In genomic region chr10:126599686-126600085, GRCm38 (mm10) we compare ENCODE assay signal across 32 mouse cellular contexts.
"Had no signal": no experiment of that assay in that cellular context is flagged by ENCODE, and none has a peak within 500 bp of the region (broad histone marks: within the 10 kb centered on the region; RNA-seq: fewer than 3 reads in every experiment).

No protein-coding gene starts in this region.

- H3K4me2 ChIP-seq: limb, embryonic 12.5 days; limb, embryonic 13.5 days; limb, embryonic 15.5 days; liver, embryonic 11.5 days; liver, embryonic 12.5 days; liver, embryonic 13.5 days; liver, embryonic 15.5 days; lung, embryonic 14.5 days; lung, embryonic 15.5 days; midbrain, embryonic 11.5 days; midbrain, embryonic 12.5 days; midbrain, embryonic 13.5 days; midbrain, embryonic 15.5 days; neural tube, embryonic 12.5 days had no signal

- H3K27me3 ChIP-seq: limb, embryonic 12.5 days; limb, embryonic 13.5 days; limb, embryonic 15.5 days; liver, embryonic 12.5 days; liver, embryonic 13.5 days; liver, embryonic 15.5 days; lung, embryonic 15.5 days; megakaryocyte, embryonic 14.5 days; midbrain, embryonic 12.5 days; midbrain, embryonic 13.5 days; midbrain, embryonic 15.5 days; neural tube, embryonic 12.5 days had no signal

- H3K4me3 ChIP-seq: limb, embryonic 10.5 days; limb, embryonic 12.5 days; limb, embryonic 13.5 days; limb, embryonic 15.5 days; liver, embryonic 12.5 days; liver, embryonic 13.5 days; liver, embryonic 15.5 days; lung, embryonic 15.5 days; megakaryocyte, embryonic 14.5 days; midbrain, embryonic 10.5 days; midbrain, embryonic 12.5 days; midbrain, embryonic 13.5 days; midbrain, embryonic 15.5 days; myocyte; neural tube, embryonic 12.5 days had no signal

- ATAC-seq: liver, embryonic 12.5 days; liver, postnatal 0 days; lung, postnatal 0 days; midbrain, embryonic 13.5 days; midbrain, embryonic 15.5 days; midbrain, embryonic 16.5 days had no signal

- H3K9ac ChIP-seq: limb, embryonic 12.5 days; limb, embryonic 13.5 days; limb, embryonic 15.5 days; liver, embryonic 12.5 days; liver, embryonic 13.5 days; liver, embryonic 14.5 days; liver, embryonic 15.5 days; liver, postnatal 0 days; lung, embryonic 14.5 days; lung, embryonic 15.5 days; midbrain, embryonic 12.5 days; midbrain, embryonic 13.5 days; midbrain, embryonic 15.5 days; neural tube, embryonic 12.5 days had no signal

- DNase-seq: left cerebral cortex, postnatal 4 days; liver; liver, embryonic 13.5 days; liver, postnatal 0 days; lung, adult 18-20 months; lung, adult 2 months; lung, embryonic 14.5 days; lung, postnatal 10 days; lung, postnatal 14 days; lung, postnatal 36 days; lung, postnatal 4 days; midbrain, embryonic 14.5 days had no signal

- H3K9me3 ChIP-seq: limb, embryonic 10.5 days; limb, embryonic 12.5 days; limb, embryonic 15.5 days; liver, embryonic 15.5 days; lung, embryonic 15.5 days; midbrain, embryonic 12.5 days; midbrain, embryonic 15.5 days; neural tube, embryonic 12.5 days had no signal

- H3K4me1 ChIP-seq: limb, embryonic 10.5 days; limb, embryonic 12.5 days; limb, embryonic 13.5 days; limb, embryonic 15.5 days; liver, embryonic 12.5 days; liver, embryonic 13.5 days; liver, embryonic 15.5 days; lung, embryonic 15.5 days; megakaryocyte, embryonic 14.5 days; midbrain, embryonic 10.5 days; midbrain, embryonic 12.5 days; midbrain, embryonic 13.5 days; neural tube, embryonic 12.5 days had no signal

- H3K27ac ChIP-seq: limb, embryonic 10.5 days; limb, embryonic 12.5 days; limb, embryonic 13.5 days; limb, embryonic 15.5 days; liver, embryonic 12.5 days; liver, embryonic 13.5 days; liver, embryonic 14.5 days; liver, embryonic 15.5 days; lung, embryonic 15.5 days; macrophage; midbrain, embryonic 10.5 days; midbrain, embryonic 12.5 days; midbrain, embryonic 13.5 days; midbrain, embryonic 15.5 days; neural tube, embryonic 12.5 days had no signal

- H3K36me3 ChIP-seq: limb, embryonic 10.5 days; limb, embryonic 12.5 days; limb, embryonic 13.5 days; limb, embryonic 15.5 days; liver, embryonic 12.5 days; liver, embryonic 13.5 days; liver, embryonic 15.5 days; lung, embryonic 15.5 days; midbrain, embryonic 10.5 days; midbrain, embryonic 12.5 days; midbrain, embryonic 13.5 days; midbrain, embryonic 15.5 days; neural tube, embryonic 12.5 days had no signal
